Mouse (Mus musculus) CD8-positive naive resting alpha-beta T cell, adult 2 months (primary cell): ENCODE measurements around the gene Cdc42ep3.

Experiments used
- DNase-seq, 2 experiments: peaks; one replicate each; pipeline ENCODE4 v3.0.0; 2022; ENCODE audit warnings: low read depth in 2 of 2, low spot score in 2 of 2

Cdc42ep3 gene

DNA sequence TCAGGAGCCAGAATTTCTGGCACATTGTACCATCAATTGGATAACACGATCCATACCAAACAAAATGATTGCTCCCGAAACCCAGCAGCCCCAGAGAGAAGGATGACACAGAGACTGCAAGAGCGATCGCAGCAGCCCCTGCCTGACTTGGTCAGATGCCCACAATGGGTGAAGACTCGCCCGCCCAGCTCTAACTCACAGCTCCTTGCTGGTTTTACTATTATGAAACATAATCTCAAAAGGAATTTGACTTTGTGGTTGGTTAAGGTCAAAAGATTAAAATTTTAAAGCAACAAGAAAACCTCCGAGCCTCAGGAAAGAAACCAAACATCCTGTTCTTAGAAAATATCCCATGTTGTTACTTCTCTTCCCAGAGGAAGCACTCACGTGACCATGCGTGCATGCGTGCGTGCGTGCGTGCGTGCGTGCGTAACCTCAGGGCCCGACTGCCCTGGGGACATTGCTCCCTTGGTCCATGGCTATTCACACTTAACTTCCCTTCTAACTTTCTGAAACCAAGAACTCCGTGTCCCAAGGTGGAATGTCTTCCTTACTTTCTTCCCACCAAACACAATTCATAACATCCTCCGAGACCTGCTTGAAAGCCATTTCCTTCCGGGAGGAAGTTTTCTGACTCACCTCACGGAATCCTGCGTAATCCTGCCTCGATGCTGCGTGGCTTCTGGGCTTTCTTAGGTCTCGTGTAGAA is 9.7 kb downstream of the Cdc42ep3 start:
- DNase-seq, result no peak

GRCm38 (mm10) chr17:79343334-79343946 is 11.5 kb downstream of the Cdc42ep3 start:
- no peak for DNase-seq

- no peak for DNase-seq
These were observed 12.1 kb downstream of the Cdc42ep3 start for GRCm38 (mm10) chr17:79342639-79343333.

GRCm38 (mm10) chr17:79341946-79342470 is 12.9 kb downstream of the Cdc42ep3 start:
- no peak for DNase-seq

- no peak for DNase-seq
These were observed 17.4 kb downstream of the Cdc42ep3 start for GRCm38 (mm10) chr17:79337494-79337893.

- no peak for DNase-seq
These were observed 20.2 kb downstream of the Cdc42ep3 start for GRCm38 (mm10) chr17:79334701-79335100.

- no peak for DNase-seq
These were observed 21.2 kb downstream of the Cdc42ep3 start for GRCm38 (mm10) chr17:79333650-79334049.

- DNase-seq, result no peak
These were observed 22.0 kb downstream of the Cdc42ep3 start for GRCm38 (mm10) chr17:79332864-79333263.

- no peak for DNase-seq
These were observed 24.5 kb downstream of the Cdc42ep3 start for GRCm38 (mm10) chr17:79330397-79330796.

DNA sequence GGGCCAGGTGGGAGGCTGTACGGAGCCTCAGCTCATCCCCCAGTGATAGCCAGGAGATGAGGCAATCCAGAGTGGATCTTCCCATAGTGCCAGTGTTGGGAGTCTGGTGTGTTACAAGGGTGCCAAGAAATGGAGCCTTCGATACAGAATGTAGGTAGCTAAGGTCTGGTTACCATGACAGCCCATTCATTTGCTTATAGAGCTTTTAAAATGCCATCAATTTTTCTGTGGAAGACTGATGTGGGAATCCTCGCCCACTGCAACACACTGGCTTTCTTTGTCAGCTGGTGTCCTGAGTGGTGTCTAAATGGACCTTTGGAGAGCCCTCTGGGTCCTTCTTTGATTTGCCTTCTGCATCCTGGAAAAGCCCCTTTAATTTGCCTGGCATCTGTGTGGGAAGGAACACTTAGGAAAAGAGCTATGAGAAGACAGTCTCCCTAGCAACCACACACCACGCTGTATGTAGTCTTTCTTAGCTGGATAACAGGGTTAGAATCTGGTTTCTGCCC is 28.0 kb downstream of the Cdc42ep3 start:
- DNase-seq, result no peak

- DNase-seq, result no peak
These were observed 37.7 kb downstream of the Cdc42ep3 start for GRCm38 (mm10) chr17:79317085-79317751.

- DNase-seq, result no peak
These were observed 39.3 kb downstream of the Cdc42ep3 start for GRCm38 (mm10) chr17:79315415-79316094.

- DNase-seq, result no peak
These were observed 44.4 kb downstream of the Cdc42ep3 start for GRCm38 (mm10) chr17:79310465-79310864.

- no peak for DNase-seq
These were observed 45.4 kb downstream of the Cdc42ep3 start for GRCm38 (mm10) chr17:79309506-79309905.

DNA sequence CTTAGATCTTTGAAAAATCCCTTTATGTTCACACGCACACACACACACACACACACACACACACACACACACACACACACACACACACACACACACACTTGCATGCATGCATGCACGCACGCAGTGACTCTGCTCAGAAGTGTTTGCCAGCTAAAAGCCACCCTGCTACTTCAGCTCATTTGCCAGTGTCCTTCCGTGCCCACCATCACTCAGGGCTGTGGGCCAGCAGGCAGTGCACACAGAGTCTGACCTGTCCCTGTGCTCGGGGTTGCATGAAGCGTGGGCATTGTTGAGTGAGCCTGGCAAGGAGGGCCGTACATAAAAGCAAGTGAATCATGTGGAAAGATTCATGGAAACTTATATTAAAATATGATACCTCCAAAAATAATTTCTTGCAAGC is 49.2 kb downstream of the Cdc42ep3 start:
- DNase-seq, result no peak

DNA sequence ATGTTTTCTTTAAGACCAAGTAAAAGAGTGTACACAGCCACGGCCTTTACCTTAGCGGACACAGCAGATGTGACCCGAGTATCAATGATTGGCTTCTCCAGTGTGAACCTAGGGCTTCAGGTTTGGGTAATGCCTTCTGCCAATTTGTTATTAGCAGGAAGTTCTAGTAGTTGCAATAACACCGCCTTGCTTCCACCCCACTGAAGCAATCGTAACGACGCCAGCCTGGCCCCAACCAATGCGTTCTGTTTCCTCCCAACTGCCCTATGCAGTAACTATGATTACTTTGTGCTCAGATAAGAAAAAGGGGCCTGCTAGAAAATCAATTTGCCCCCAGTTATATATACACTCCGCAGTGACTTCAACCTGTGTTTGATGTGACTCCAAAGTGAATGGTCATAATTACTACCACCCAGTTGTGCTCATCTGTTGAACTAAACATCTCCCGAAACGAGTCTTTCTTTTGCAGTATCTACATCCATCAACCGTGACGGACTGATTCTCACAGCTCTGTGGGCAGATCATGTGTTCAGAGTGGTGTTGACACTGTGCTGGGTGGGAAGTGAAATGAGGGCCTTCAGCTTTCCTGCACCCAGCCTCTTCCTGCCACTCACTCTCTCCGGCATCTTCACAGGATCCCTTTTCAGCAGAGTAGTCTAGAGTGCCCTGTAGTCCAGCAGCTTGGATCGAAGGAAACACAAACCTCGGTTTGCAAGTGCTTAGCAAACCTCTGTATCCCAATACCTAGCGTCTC is 51.0 kb downstream of the Cdc42ep3 start:
- DNase-seq, result no peak

GRCm38 (mm10) chr17:79303238-79303637 is 51.7 kb downstream of the Cdc42ep3 start:
- no peak for DNase-seq

GRCm38 (mm10) chr17:79299925-79300324 is 55.0 kb downstream of the Cdc42ep3 start:
- no peak for DNase-seq

DNA sequence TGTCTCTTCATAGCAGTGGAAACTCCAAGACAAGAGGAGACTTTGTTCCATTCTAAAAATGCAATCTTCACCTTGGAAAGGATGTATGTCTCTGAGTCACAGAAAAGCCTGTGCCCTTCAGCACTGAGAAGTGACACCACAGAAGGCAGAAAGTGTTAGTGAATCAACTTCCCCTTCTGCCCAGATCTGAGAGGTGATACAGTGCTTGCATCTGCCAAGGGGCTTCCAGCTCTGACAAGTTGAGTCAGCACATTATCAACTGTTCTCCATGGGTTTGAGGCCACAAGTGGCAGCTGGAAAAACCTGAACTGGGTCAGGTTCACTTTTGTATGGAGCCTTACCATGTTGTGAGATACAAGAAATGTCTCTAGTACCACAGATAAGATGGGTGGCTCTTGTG is 55.9 kb downstream of the Cdc42ep3 start:
- DNase-seq, result no peak

DNA sequence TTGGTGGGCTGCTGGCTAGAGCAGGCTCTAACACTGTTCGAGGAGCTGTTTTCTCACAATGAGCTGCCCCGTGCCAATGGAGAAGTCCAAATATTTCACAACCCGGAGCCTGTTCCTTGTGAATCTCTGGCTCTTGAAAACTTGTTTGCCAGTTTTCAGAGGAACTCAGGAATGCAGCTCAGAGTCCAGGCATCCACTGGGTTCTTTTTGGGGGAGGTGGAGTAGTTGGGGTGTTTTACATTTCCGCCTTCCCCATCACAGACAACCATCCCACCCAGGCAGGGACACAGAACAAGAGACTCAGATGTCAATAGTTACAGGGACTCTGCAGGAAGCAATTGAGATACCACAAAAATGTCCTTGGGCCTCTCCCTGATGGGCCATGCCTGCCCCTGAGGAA is 59.0 kb downstream of the Cdc42ep3 start:
- no peak for DNase-seq
